ENCODE assay signal across 17 mouse cellular contexts in the genomic region with DNA sequence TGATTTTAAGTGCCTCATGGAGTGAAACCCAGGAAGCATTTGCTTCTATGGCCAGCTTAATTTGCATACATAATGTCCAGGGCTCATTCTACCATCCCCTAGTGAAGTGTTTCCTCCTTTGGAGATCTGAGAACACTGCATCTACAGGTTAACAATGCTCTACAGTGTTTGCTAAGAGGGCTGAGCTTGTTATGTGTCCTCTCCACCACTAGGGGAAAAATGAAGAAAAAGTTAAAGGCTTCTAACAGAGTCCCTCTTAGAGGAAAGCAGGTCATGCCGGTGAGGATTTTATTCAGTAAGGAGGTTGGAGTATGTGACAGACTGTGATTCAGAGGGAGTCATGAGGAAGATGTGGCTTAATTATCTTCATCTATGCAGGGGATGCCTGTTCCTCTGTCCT.
A peak's percentile ranks its signal among the peaks of the same experiment; 100 is the strongest.
DNase-seq lines count a peak whose midpoint lies in the region; ATAC-seq and TF ChIP-seq lines count a peak whose summit lies in the region.
"Had no signal": no experiment of that assay in that cellular context is flagged by ENCODE, and none has a peak within 500 bp of the region (broad histone marks: within the 10 kb centered on the region; RNA-seq: fewer than 3 reads in every experiment).

No protein-coding gene starts in this region.

- no peak overlapping the region for H3K4me2 ChIP-seq in hindbrain, embryonic 12.5 days (replicated peaks)
- H3K4me2 ChIP-seq in hindbrain, embryonic 11.5 days (replicated peaks; ENCODE audit: low read depth, low read length) = no peak overlapping the region
- H3K4me2 ChIP-seq in liver, embryonic 14.5 days (ENCODE audit: low read depth) = no peak overlapping the region
- no peak overlapping the region for H3K4me2 ChIP-seq in neural tube, embryonic 13.5 days
- H3K4me2 ChIP-seq in neural tube, embryonic 15.5 days = no peak overlapping the region
- no peak overlapping the region for H3K4me2 ChIP-seq in stomach, postnatal 0 days (replicated peaks; ENCODE audit: low read depth)
- H3K4me2 ChIP-seq: limb, embryonic 12.5 days had no signal

- peak overlapping the region; percentile 67; the same call in 1 of the 2 replicates for H3K27ac ChIP-seq in hindbrain, embryonic 12.5 days
- H3K27ac ChIP-seq in hindbrain, embryonic 11.5 days (ENCODE audit: low read depth, low read length) = no peak overlapping the region
- no peak overlapping the region for H3K27ac ChIP-seq in liver, embryonic 14.5 days
- H3K27ac ChIP-seq in neural tube, embryonic 13.5 days (replicated peaks) = peak overlapping the region; percentile 75; the same call in 1 of the 2 replicates
- no peak overlapping the region for H3K27ac ChIP-seq in neural tube, embryonic 15.5 days (replicated peaks)
- H3K27ac ChIP-seq in stomach, postnatal 0 days (replicated peaks) = no peak overlapping the region
- H3K27ac ChIP-seq: forebrain, embryonic 10.5 days; limb, embryonic 12.5 days; macrophage had no signal

- no peaks in the 10 kb centered on the region for H3K27me3 ChIP-seq in hindbrain, embryonic 12.5 days
- H3K27me3 ChIP-seq in hindbrain, embryonic 11.5 days (ENCODE audit: control insufficient read depth, insufficient read depth, low read length) = no peaks in the 10 kb centered on the region
- H3K27me3 ChIP-seq in liver, embryonic 14.5 days (ENCODE audit: control insufficient read depth, insufficient read depth, low read length) = no peaks in the 10 kb centered on the region
- H3K27me3 ChIP-seq in neural tube, embryonic 13.5 days = no peaks in the 10 kb centered on the region
- no peaks in the 10 kb centered on the region for H3K27me3 ChIP-seq in neural tube, embryonic 15.5 days (replicated peaks)
- no peaks in the 10 kb centered on the region for H3K27me3 ChIP-seq in stomach, postnatal 0 days (ENCODE audit: control insufficient read depth, insufficient read depth, low read length)
- H3K27me3 ChIP-seq: Patski had no signal

- H3K4me1 ChIP-seq in hindbrain, embryonic 12.5 days = peaks cover 51% of the 10 kb centered on the region
- H3K4me1 ChIP-seq in hindbrain, embryonic 11.5 days (replicated peaks; ENCODE audit: control insufficient read depth, insufficient read depth, low read length) = peaks cover 3% of the 10 kb centered on the region; the same call in 1 of the 2 replicates
- no peaks in the 10 kb centered on the region for H3K4me1 ChIP-seq in liver, embryonic 14.5 days (replicated peaks; ENCODE audit: control insufficient read depth in 2 of 2, insufficient read depth in 2 of 2, low read length in 1 of 2)
- peaks cover 56% of the 10 kb centered on the region for H3K4me1 ChIP-seq in neural tube, embryonic 13.5 days (replicated peaks)
- peaks cover 44% of the 10 kb centered on the region for H3K4me1 ChIP-seq in neural tube, embryonic 15.5 days
- H3K4me1 ChIP-seq in stomach, postnatal 0 days (replicated peaks; ENCODE audit: control insufficient read depth, insufficient read depth) = no peaks in the 10 kb centered on the region
- H3K4me1 ChIP-seq: forebrain, embryonic 10.5 days had no signal

- DNase-seq in hindbrain, embryonic 11.5 days (ENCODE audit: low spot score) = no peak
- DNase-seq in liver, embryonic 14.5 days (ENCODE audit: low read depth in 3 of 3, low spot score in 3 of 3) = no peak
- no peak for DNase-seq in liver
- no peak for DNase-seq in stomach, postnatal 0 days (ENCODE audit: low spot score)
- no peak for DNase-seq in frontal cortex, adult 2 months (ENCODE audit: extremely low spot score in 1 of 2, low spot score in 1 of 2)
- DNase-seq: B cell, adult 2 months; cerebellum, adult 9-10 months; gastrocnemius, postnatal 14 days; heart, postnatal 10 days had no signal

- H3K9me3 ChIP-seq in hindbrain, embryonic 12.5 days (replicated peaks) = no peaks in the 10 kb centered on the region
- H3K9me3 ChIP-seq in hindbrain, embryonic 11.5 days (ENCODE audit: control insufficient read depth, low read length) = no peaks in the 10 kb centered on the region
- H3K9me3 ChIP-seq in liver, embryonic 14.5 days (ENCODE audit: control insufficient read depth, low read length) = no peaks in the 10 kb centered on the region
- H3K9me3 ChIP-seq in neural tube, embryonic 13.5 days = no peaks in the 10 kb centered on the region
- H3K9me3 ChIP-seq in neural tube, embryonic 15.5 days (replicated peaks) = no peaks in the 10 kb centered on the region
- H3K9me3 ChIP-seq in stomach, postnatal 0 days (ENCODE audit: control insufficient read depth, low read length) = no peaks in the 10 kb centered on the region
- H3K9me3 ChIP-seq: forebrain, embryonic 10.5 days; limb, embryonic 12.5 days had no signal

- ATAC-seq in hindbrain, embryonic 12.5 days (ENCODE audit: low FRiP score) = no peak
- ATAC-seq in hindbrain, embryonic 11.5 days (ENCODE audit: low FRiP score) = no peak
- no peak for ATAC-seq in liver, embryonic 14.5 days (ENCODE audit: insufficient read depth)
- no peak for ATAC-seq in neural tube, embryonic 13.5 days (ENCODE audit: low read depth)
- no peak for ATAC-seq in neural tube, embryonic 15.5 days (ENCODE audit: low FRiP score)
- ATAC-seq in stomach, postnatal 0 days (ENCODE audit: low FRiP score, low TSS enrichment) = no peak
- ATAC-seq: inflammation-experienced regulatory T-cells, adult 6 months; Patski had no signal

- H3K9ac ChIP-seq in hindbrain, embryonic 12.5 days = no peak overlapping the region
- H3K9ac ChIP-seq in hindbrain, embryonic 11.5 days (ENCODE audit: low read depth, low read length) = no peak overlapping the region
- H3K9ac ChIP-seq in liver, embryonic 14.5 days (replicated peaks) = no peak overlapping the region
- no peak overlapping the region for H3K9ac ChIP-seq in neural tube, embryonic 13.5 days
- no peak overlapping the region for H3K9ac ChIP-seq in neural tube, embryonic 15.5 days (replicated peaks)
- H3K9ac ChIP-seq in stomach, postnatal 0 days (ENCODE audit: low read length) = no peak overlapping the region
- H3K9ac ChIP-seq: limb, embryonic 12.5 days had no signal

- H3K36me3 ChIP-seq in hindbrain, embryonic 12.5 days = no peaks in the 10 kb centered on the region
- no peaks in the 10 kb centered on the region for H3K36me3 ChIP-seq in hindbrain, embryonic 11.5 days (ENCODE audit: control insufficient read depth, insufficient read depth, low read length)
- H3K36me3 ChIP-seq in liver, embryonic 14.5 days (replicated peaks; ENCODE audit: control insufficient read depth, insufficient read depth, low read depth) = no peaks in the 10 kb centered on the region
- H3K36me3 ChIP-seq in neural tube, embryonic 13.5 days = no peaks in the 10 kb centered on the region
- H3K36me3 ChIP-seq in neural tube, embryonic 15.5 days = no peaks in the 10 kb centered on the region
- H3K36me3 ChIP-seq in stomach, postnatal 0 days (ENCODE audit: control insufficient read depth, insufficient read depth, low read length) = no peaks in the 10 kb centered on the region
- H3K36me3 ChIP-seq: forebrain, embryonic 10.5 days; limb, embryonic 12.5 days had no signal

- peak; percentile 25; the same call in 1 of the 2 replicates for TF ChIP-seq CTCF in liver, embryonic 14.5 days (IDR thresholded peaks at IDR 0.05; ENCODE audit: low read depth)
- TF ChIP-seq CTCF in stomach, postnatal 0 days (IDR thresholded peaks at IDR 0.05; ENCODE audit: low read depth) = peak; percentile 45

- WGBS in hindbrain, embryonic 12.5 days = 69% methylated on average over 1 of the region's 1 CpGs
- 58% methylated on average over 1 of the region's 1 CpGs for WGBS in hindbrain, embryonic 11.5 days
- WGBS in liver, embryonic 14.5 days (ENCODE audit: insufficient replicate concordance) = 48% methylated on average over 1 of the region's 1 CpGs
- WGBS in neural tube, embryonic 13.5 days = 71% methylated on average over 1 of the region's 1 CpGs
- whole genome bisulfite sequencing in neural tube, embryonic 15.5 days = 53% methylated on average over 1 of the region's 1 CpGs
- WGBS in stomach, postnatal 0 days = 61% methylated on average over 1 of the region's 1 CpGs

- no peak for TF ChIP-seq EP300 in liver, embryonic 14.5 days (IDR thresholded peaks at IDR 0.05; ENCODE audit: low read depth)
- no peak for TF ChIP-seq EP300 in stomach, postnatal 0 days (optimal IDR thresholded peaks at IDR 0.05)

- no peak overlapping the region for H3K4me3 ChIP-seq in hindbrain, embryonic 12.5 days
- H3K4me3 ChIP-seq in hindbrain, embryonic 11.5 days (ENCODE audit: low read depth, low read length) = no peak overlapping the region
- no peak overlapping the region for H3K4me3 ChIP-seq in liver, embryonic 14.5 days (ENCODE audit: insufficient read depth in 1 of 2, low read depth in 2 of 2, low read length in 2 of 2)
- no peak overlapping the region for H3K4me3 ChIP-seq in neural tube, embryonic 13.5 days
- H3K4me3 ChIP-seq in neural tube, embryonic 15.5 days (replicated peaks) = no peak overlapping the region
- no peak overlapping the region for H3K4me3 ChIP-seq in stomach, postnatal 0 days (ENCODE audit: low read depth, low read length)
- H3K4me3 ChIP-seq: forebrain, embryonic 10.5 days; limb, embryonic 12.5 days had no signal

Comparison
In these comparisons a context has a peak if more than half of its experiments do, and no peak if none do; other contexts are left out.
1. H3K27ac ChIP-seq: peak in hindbrain, embryonic 12.5 days (single experiment) and neural tube, embryonic 13.5 days (single experiment); none in hindbrain, embryonic 11.5 days (single experiment), liver, embryonic 14.5 days (single experiment), neural tube, embryonic 15.5 days (single experiment) and stomach, postnatal 0 days (single experiment).